Mouse (Mus musculus) left cerebral cortex, adult 2 months (tissue): ENCODE measurements around the gene Stx18. TPM values are rescaled to one million over a fixed set of nuclear protein-coding genes. Genes with fewer than 3 reads are reported as not detected.
A peak's percentile ranks its signal among the peaks of the same experiment; 100 is the strongest.

Experiments
- DNase-seq, 2 experiments: peaks; one replicate each; pipeline ENCODE4 v3.0.0; 2021 to 2022; ENCODE audit warnings: low spot score in 2 of 2, mixed read lengths in 1 of 2; ENCODE audit errors: extremely low spot score in 1 of 2
- H3K27ac ChIP-seq: fragments of 200-600 bp; 2 replicates; pipeline ENCODE4 v1.8.1; 2022
- H3K4me3 ChIP-seq: fragments of 200-600 bp; 2 replicates; pipeline ENCODE4 v1.8.1; 2022
- CTCF ChIP-seq: fragments of 200-600 bp; IDR thresholded peaks from 2 replicates; pipeline ENCODE4 v1.8.1; 2022; ENCODE audit warnings: antibody characterized with exemption, mild to moderate bottlenecking, moderate library complexity
- intact Hi-C: fragments of 180-260 bp; cut with DNase I; formaldehyde crosslinking; loops from one replicate; pipeline ENCODE4 v1.15.1; 2025
- long read RNA-seq, 2 experiments: library from polyadenylated mRNA; stranded (forward); transcript quantifications; one replicate each; pipeline ENCODE4 v2.0.0; 2021; ENCODE audit warnings: borderline mapping rate in 2 of 2
- total RNA-seq, 2 experiments: library from RNA; stranded (reverse); gene quantifications; 2 replicates each; pipeline ENCODE4 v1.2.3; 2021

Stx18 gene
- total RNA-seq, result 10 to 100 TPM; 39.2 to 40.9 TPM
- long read RNA-seq, experiment 1, transcript Stx18-203 (11 exons, 3,002 nt), result major isoform, 15 of 21 reads
- long read RNA-seq, experiment 1, partial matches to known transcripts, result 0 of 21 reads
- long read RNA-seq, experiment 1, other reads (novel, unspliced or antisense), result 1 of 21 reads
- long read RNA-seq, experiment 2, transcript Stx18-203 (11 exons, 3,002 nt), result major isoform, 11 of 17 reads
- long read RNA-seq, experiment 2, partial matches to known transcripts, result 0 of 17 reads
- long read RNA-seq, experiment 2, other reads (novel, unspliced or antisense), result 2 of 17 reads

- H3K27ac ChIP-seq, result peak within 1 kb of the TSS; percentile 90
- TF ChIP-seq CTCF, result no peak; the same call in 1 of the 2 replicates
- H3K4me3 ChIP-seq, result peak within 1 kb of the TSS; percentile 99
- intact Hi-C loops, result no loop called here
- DNase-seq, result peak; percentile 89 to 90
These were observed at the start of gene Stx18 for GRCm38 (mm10) chr5:38038710-38039592. Gene Stx18 (plus strand): TSS chr5:38038742.

- no peak for DNase-seq
- intact Hi-C loops, result no loop called here
- TF ChIP-seq CTCF, result no peak
- H3K27ac ChIP-seq, result no peak overlapping the region
- no peak overlapping the region for H3K4me3 ChIP-seq
These were observed 46.2 kb upstream of the Stx18 start for GRCm38 (mm10) chr5:37992346-37992745.

GRCm38 (mm10) chr5:37998805-37999204, 39.7 kb upstream of the Stx18 start:
- intact Hi-C loops, result no loop called here
- no peak for TF ChIP-seq CTCF
- DNase-seq, result no peak

GRCm38 (mm10) chr5:38002573-38002972, 36.0 kb upstream of the Stx18 start:
- DNase-seq, result no peak
- intact Hi-C loops, result no loop called here
- TF ChIP-seq CTCF, result no peak
- no peak overlapping the region for H3K4me3 ChIP-seq
- no peak overlapping the region for H3K27ac ChIP-seq

More at GRCm38 (mm10) chr5:37998805-37999204, 39.7 kb upstream of the Stx18 start:
- Histone ChIP-seq H3K27ac (no peak overlapping the region), H3K4me3 (no peak overlapping the region)

GRCm38 (mm10) chr5:38004746-38005145, 33.8 kb upstream of the Stx18 start:
- no peak for DNase-seq
- no peak for TF ChIP-seq CTCF
- H3K4me3 ChIP-seq, result no peak overlapping the region
- H3K27ac ChIP-seq, result no peak overlapping the region
- intact Hi-C loops, result no loop called here

- DNase-seq, result no peak
- Histone ChIP-seq H3K4me3 (no peak overlapping the region), H3K27ac (no peak overlapping the region)
- TF ChIP-seq CTCF, result no peak
- intact Hi-C loops, result no loop called here
These were observed 31.9 kb upstream of the Stx18 start for GRCm38 (mm10) chr5:38006415-38007347.

- no peak overlapping the region for H3K27ac ChIP-seq
- H3K4me3 ChIP-seq, result no peak overlapping the region
- DNase-seq, result no peak
- no peak for TF ChIP-seq CTCF
- intact Hi-C loops, result no loop called here
These were observed 29.5 kb upstream of the Stx18 start for GRCm38 (mm10) chr5:38009071-38009470.

GRCm38 (mm10) chr5:38014916-38015315, 23.6 kb upstream of the Stx18 start:
- Histone ChIP-seq H3K4me3 (no peak overlapping the region), H3K27ac (no peak overlapping the region)
- intact Hi-C loops, result loop anchor here (10.0 kb wide), 1 partner anchor 520 kb away; no protein-coding TSS in a partner anchor
- no peak for TF ChIP-seq CTCF
- DNase-seq, result no peak

GRCm38 (mm10) chr5:38016945-38017344, 21.6 kb upstream of the Stx18 start:
- TF ChIP-seq CTCF, result no peak
- intact Hi-C loops, result loop anchor here (10.0 kb wide), 1 partner anchor 522 kb away; no protein-coding TSS in a partner anchor
- H3K27ac ChIP-seq, result no peak overlapping the region
- DNase-seq, result no peak
- no peak overlapping the region for H3K4me3 ChIP-seq

- Histone ChIP-seq H3K27ac (no peak overlapping the region), H3K4me3 (no peak overlapping the region)
- no peak for DNase-seq
- intact Hi-C loops, result no loop called here
- TF ChIP-seq CTCF, result no peak
These were observed 10.9 kb upstream of the Stx18 start for GRCm38 (mm10) chr5:38027656-38028055.

- no peak overlapping the region for H3K27ac ChIP-seq
These were observed 268 bp upstream of the Stx18 start for GRCm38 (mm10) chr5:38038274-38038673.

More at GRCm38 (mm10) chr5:38038274-38038673, 268 bp upstream of the Stx18 start:
- peak in 1 of 2 experiments; percentile 14 for DNase-seq
- peak overlapping the region; percentile 99 for H3K4me3 ChIP-seq
- intact Hi-C loops, result no loop called here
- TF ChIP-seq CTCF, result no peak
